Mouse (Mus musculus): ENCODE measurements around the gene Endov. TPM values are rescaled to one million over a fixed set of nuclear protein-coding genes. Genes with fewer than 3 reads are reported as not detected.

Gene Endov
- polyA plus RNA-seq, 1 experiment, result 8.7 TPM

GRCm38 (mm10) chr11:119526068-119526966 is 35.2 kb downstream of the Endov start:
- peaks cover 10% of the 10 kb centered on the region; the same call in 1 of the 2 replicates for H3K9me3 ChIP-seq
- H3K36me3 ChIP-seq (replicated peaks; ENCODE audit: low read length), result no peaks in the 10 kb centered on the region
- H3K4me3 ChIP-seq (replicated peaks), result no peak overlapping the region
- H3K4me1 ChIP-seq, result peaks cover 35% of the 10 kb centered on the region
- H3K27me3 ChIP-seq (replicated peaks), result peaks cover 67% of the 10 kb centered on the region
- no peak for TF ChIP-seq GATA1 (IDR thresholded peaks at IDR 0.05; ENCODE audit: borderline replicate concordance, low read length)
- no peak for TF ChIP-seq FLI1 (IDR thresholded peaks at IDR 0.05; ENCODE audit: low read length)

- Histone ChIP-seq H3K36me3 (replicated peaks; ENCODE audit: low read length) (no peaks in the 10 kb centered on the region), H3K4me3 (replicated peaks) (no peak overlapping the region), H3K4me1 (peaks cover 29% of the 10 kb centered on the region), H3K27me3 (replicated peaks) (peaks cover 66% of the 10 kb centered on the region), H3K9me3 (0 out of 2 replicates have a peak, but pooled peaks cover under 1% of the 10 kb centered on the region)
- no peak for TF ChIP-seq GATA1 (IDR thresholded peaks at IDR 0.05; ENCODE audit: borderline replicate concordance, low read length)
- TF ChIP-seq FLI1 (IDR thresholded peaks at IDR 0.05; ENCODE audit: low read length), result no peak
Observed at GRCm38 (mm10) chr11:119528930-119529329, 37.8 kb downstream of the Endov start.

- Histone ChIP-seq H3K4me3 (replicated peaks) (no peak overlapping the region), H3K27me3 (replicated peaks) (peaks cover 82% of the 10 kb centered on the region), H3K9me3 (no peaks in the 10 kb centered on the region), H3K36me3 (replicated peaks; ENCODE audit: low read length) (no peaks in the 10 kb centered on the region), H3K4me1 (peaks cover 20% of the 10 kb centered on the region)
- TF ChIP-seq GATA1 (IDR thresholded peaks at IDR 0.05; ENCODE audit: borderline replicate concordance, low read length), result no peak
Observed at GRCm38 (mm10) chr11:119532460-119532859, 41.3 kb downstream of the Endov start.

- H3K9me3 ChIP-seq, result no peaks in the 10 kb centered on the region
- TF ChIP-seq FLI1 (IDR thresholded peaks at IDR 0.05; ENCODE audit: low read length) (no peak), GATA1 (IDR thresholded peaks at IDR 0.05; ENCODE audit: borderline replicate concordance, low read length) (no peak)
- peaks cover 81% of the 10 kb centered on the region for H3K27me3 ChIP-seq (replicated peaks)
- no peaks in the 10 kb centered on the region for H3K36me3 ChIP-seq (replicated peaks; ENCODE audit: low read length)
- H3K4me3 ChIP-seq (replicated peaks), result no peak overlapping the region
- peaks cover 7% of the 10 kb centered on the region for H3K4me1 ChIP-seq
Observed at GRCm38 (mm10) chr11:119533745-119534144, 42.6 kb downstream of the Endov start.

- Histone ChIP-seq H3K9me3 (no peaks in the 10 kb centered on the region), H3K36me3 (replicated peaks; ENCODE audit: low read length) (no peaks in the 10 kb centered on the region), H3K4me3 (replicated peaks) (no peak overlapping the region), H3K4me1 (no peaks in the 10 kb centered on the region; the same call in 1 of the 2 replicates), H3K27me3 (replicated peaks) (peaks cover 94% of the 10 kb centered on the region)
- TF ChIP-seq FLI1 (IDR thresholded peaks at IDR 0.05; ENCODE audit: low read length) (no peak), GATA1 (IDR thresholded peaks at IDR 0.05; ENCODE audit: borderline replicate concordance, low read length) (no peak)
Observed at GRCm38 (mm10) chr11:119539944-119540343, 48.8 kb downstream of the Endov start.

- Histone ChIP-seq H3K4me1 (no peaks in the 10 kb centered on the region; the same call in 1 of the 2 replicates), H3K9me3 (no peaks in the 10 kb centered on the region), H3K27me3 (replicated peaks) (peaks cover 96% of the 10 kb centered on the region), H3K36me3 (replicated peaks; ENCODE audit: low read length) (no peaks in the 10 kb centered on the region), H3K4me3 (replicated peaks) (no peak overlapping the region)
- TF ChIP-seq FLI1 (IDR thresholded peaks at IDR 0.05; ENCODE audit: low read length), result no peak
- TF ChIP-seq GATA1 (IDR thresholded peaks at IDR 0.05; ENCODE audit: borderline replicate concordance, low read length), result no peak
Observed at GRCm38 (mm10) chr11:119540560-119540959, 49.4 kb downstream of the Endov start.

- Histone ChIP-seq H3K27me3 (replicated peaks) (peaks cover 96% of the 10 kb centered on the region), H3K36me3 (replicated peaks; ENCODE audit: low read length) (no peaks in the 10 kb centered on the region), H3K4me1 (peaks cover 5% of the 10 kb centered on the region), H3K9me3 (no peaks in the 10 kb centered on the region), H3K4me3 (replicated peaks) (no peak overlapping the region)
- TF ChIP-seq GATA1 (IDR thresholded peaks at IDR 0.05; ENCODE audit: borderline replicate concordance, low read length), result no peak
- no peak for TF ChIP-seq FLI1 (IDR thresholded peaks at IDR 0.05; ENCODE audit: low read length)
Observed at GRCm38 (mm10) chr11:119541082-119541481, 49.9 kb downstream of the Endov start.

- no peak overlapping the region for H3K4me3 ChIP-seq (replicated peaks)
- TF ChIP-seq GATA1 (IDR thresholded peaks at IDR 0.05; ENCODE audit: borderline replicate concordance, low read length) (no peak), FLI1 (IDR thresholded peaks at IDR 0.05; ENCODE audit: low read length) (no peak)
- H3K27me3 ChIP-seq (replicated peaks), result peaks cover 96% of the 10 kb centered on the region
- no peaks in the 10 kb centered on the region for H3K36me3 ChIP-seq (replicated peaks; ENCODE audit: low read length)
- H3K4me1 ChIP-seq, result peaks cover 18% of the 10 kb centered on the region
- H3K9me3 ChIP-seq, result no peaks in the 10 kb centered on the region
Observed at GRCm38 (mm10) chr11:119542371-119542770, 51.2 kb downstream of the Endov start.

- Histone ChIP-seq H3K4me3 (replicated peaks) (no peak overlapping the region), H3K4me1 (peaks cover 23% of the 10 kb centered on the region), H3K27me3 (replicated peaks) (peaks cover 96% of the 10 kb centered on the region), H3K9me3 (no peaks in the 10 kb centered on the region), H3K36me3 (replicated peaks; ENCODE audit: low read length) (no peaks in the 10 kb centered on the region)
- TF ChIP-seq GATA1 (IDR thresholded peaks at IDR 0.05; ENCODE audit: borderline replicate concordance, low read length) (no peak), FLI1 (IDR thresholded peaks at IDR 0.05; ENCODE audit: low read length) (no peak)
Observed at GRCm38 (mm10) chr11:119542886-119543285, 51.7 kb downstream of the Endov start.

GRCm38 (mm10) chr11:119543816-119544517 is 52.8 kb downstream of the Endov start:
- H3K9me3 ChIP-seq, result no peaks in the 10 kb centered on the region
- H3K27me3 ChIP-seq (replicated peaks), result peaks cover 99% of the 10 kb centered on the region
- peaks cover 34% of the 10 kb centered on the region for H3K4me1 ChIP-seq
- TF ChIP-seq FLI1 (IDR thresholded peaks at IDR 0.05; ENCODE audit: low read length), result no peak
- no peak for TF ChIP-seq GATA1 (IDR thresholded peaks at IDR 0.05; ENCODE audit: borderline replicate concordance, low read length)
- H3K36me3 ChIP-seq (replicated peaks; ENCODE audit: low read length), result no peaks in the 10 kb centered on the region
- H3K4me3 ChIP-seq (replicated peaks), result no peak overlapping the region
